Mouse (Mus musculus): ENCODE results near the gene Wnt10a. TPM values are rescaled to one million over a fixed set of nuclear protein-coding genes. Genes with fewer than 3 reads are reported as not detected.

Wnt10a gene
- polyA plus RNA-seq, 1 experiment from 2014 or later: 6.7 TPM

GRCm38 (mm10) chr1:74790095-74790494 lies 1.2 kb upstream of the Wnt10a start:
- Histone ChIP-seq H3K27me3 (replicated peaks; ENCODE audit: control insufficient read depth, insufficient read depth, low read length) (peaks cover 90% of the 10 kb centered on the region), H3K9me3 (ENCODE audit: control insufficient read depth, low read length) (no peaks in the 10 kb centered on the region), H3K4me3 (ENCODE audit: low read depth, low read length) (no peak overlapping the region), H3K27ac (replicated peaks; ENCODE audit: low read depth, low read length) (no peak overlapping the region), H3K4me1 (ENCODE audit: control insufficient read depth, insufficient read depth, low read length) (peaks cover 42% of the 10 kb centered on the region), H3K9ac (ENCODE audit: low read depth, low read length) (no peak overlapping the region), H3K4me2 (ENCODE audit: low read depth, low read length) (no peak overlapping the region), H3K36me3 (ENCODE audit: control insufficient read depth, insufficient read depth, low read length) (no peaks in the 10 kb centered on the region)
- no peak for DNase-seq (ENCODE audit: low spot score)
- ATAC-seq (ENCODE audit: low read depth): 0 out of 2 replicates have a peak, but pooled peaks have one; percentile 17
- 11% methylated on average over 3 of the region's 3 CpGs for WGBS

GRCm38 (mm10) chr1:74792831-74793660 lies 1.7 kb downstream of the Wnt10a start:
- Histone ChIP-seq H3K4me1 (ENCODE audit: control insufficient read depth, insufficient read depth, low read length) (peaks cover 53% of the 10 kb centered on the region), H3K36me3 (ENCODE audit: control insufficient read depth, insufficient read depth, low read length) (no peaks in the 10 kb centered on the region), H3K27ac (replicated peaks; ENCODE audit: low read depth, low read length) (no peak overlapping the region), H3K9ac (ENCODE audit: low read depth, low read length) (no peak overlapping the region), H3K27me3 (replicated peaks; ENCODE audit: control insufficient read depth, insufficient read depth, low read length) (peaks cover 83% of the 10 kb centered on the region), H3K4me3 (ENCODE audit: low read depth, low read length) (no peak overlapping the region), H3K4me2 (ENCODE audit: low read depth, low read length) (peak overlapping the region; percentile 63), H3K9me3 (ENCODE audit: control insufficient read depth, low read length) (no peaks in the 10 kb centered on the region)
- ATAC-seq (ENCODE audit: low read depth): no peak
- 21% methylated on average over 16 of the region's 19 CpGs for WGBS
- no peak for DNase-seq (ENCODE audit: low spot score)

- DNase-seq (ENCODE audit: low spot score) (peak; percentile 80), ATAC-seq (ENCODE audit: low read depth) (peak; percentile 60)
- Histone ChIP-seq H3K4me2 (ENCODE audit: low read depth, low read length) (peak overlapping the region; percentile 54), H3K27ac (replicated peaks; ENCODE audit: low read depth, low read length) (peak overlapping the region; percentile 1; the same call in 1 of the 2 replicates), H3K36me3 (ENCODE audit: control insufficient read depth, insufficient read depth, low read length) (no peaks in the 10 kb centered on the region), H3K27me3 (replicated peaks; ENCODE audit: control insufficient read depth, insufficient read depth, low read length) (peaks cover 88% of the 10 kb centered on the region), H3K4me3 (ENCODE audit: low read depth, low read length) (peak overlapping the region; percentile 31), H3K4me1 (ENCODE audit: control insufficient read depth, insufficient read depth, low read length) (peaks cover 42% of the 10 kb centered on the region), H3K9me3 (ENCODE audit: control insufficient read depth, low read length) (no peaks in the 10 kb centered on the region), H3K9ac (ENCODE audit: low read depth, low read length) (peak overlapping the region; percentile 37; the same call in 1 of the 2 replicates)
- 1% methylated on average over 29 of the region's 38 CpGs for WGBS
Observed at GRCm38 (mm10) chr1:74794487-74795144, 3.3 kb downstream of the Wnt10a start.

- Histone ChIP-seq H3K27me3 (replicated peaks; ENCODE audit: control insufficient read depth, insufficient read depth, low read length) (peaks cover 88% of the 10 kb centered on the region), H3K27ac (replicated peaks; ENCODE audit: low read depth, low read length) (peak overlapping the region; percentile 1; the same call in 1 of the 2 replicates), H3K9ac (ENCODE audit: low read depth, low read length) (0 out of 2 replicates have a peak overlapping the region, but pooled peaks have one; percentile 37), H3K4me1 (ENCODE audit: control insufficient read depth, insufficient read depth, low read length) (peaks cover 37% of the 10 kb centered on the region), H3K4me3 (ENCODE audit: low read depth, low read length) (peak overlapping the region; percentile 31), H3K36me3 (ENCODE audit: control insufficient read depth, insufficient read depth, low read length) (no peaks in the 10 kb centered on the region), H3K9me3 (ENCODE audit: control insufficient read depth, low read length) (no peaks in the 10 kb centered on the region), H3K4me2 (ENCODE audit: low read depth, low read length) (peak overlapping the region; percentile 54)
- WGBS: 6% methylated on average over 7 of the region's 11 CpGs
- no peak for DNase-seq (ENCODE audit: low spot score)
- no peak for ATAC-seq (ENCODE audit: low read depth)
Observed at GRCm38 (mm10) chr1:74795145-74795529, 3.8 kb downstream of the Wnt10a start.

- ATAC-seq (ENCODE audit: low read depth) (peak; percentile 55; the same call in 1 of the 2 replicates), DNase-seq (ENCODE audit: low spot score) (peak; percentile 87)
- no peaks in the 10 kb centered on the region for H3K9me3 ChIP-seq (ENCODE audit: control insufficient read depth, low read length)
- WGBS: 11% methylated on average over 5 of the region's 5 CpGs
- H3K4me2 ChIP-seq (ENCODE audit: low read depth, low read length): no peak overlapping the region
- no peak overlapping the region for H3K4me3 ChIP-seq (ENCODE audit: low read depth, low read length)
- peaks cover 87% of the 10 kb centered on the region for H3K27me3 ChIP-seq (replicated peaks; ENCODE audit: control insufficient read depth, insufficient read depth, low read length)
- no peak overlapping the region for H3K27ac ChIP-seq (replicated peaks; ENCODE audit: low read depth, low read length)
- H3K36me3 ChIP-seq (ENCODE audit: control insufficient read depth, insufficient read depth, low read length): no peaks in the 10 kb centered on the region
- no peak overlapping the region for H3K9ac ChIP-seq (ENCODE audit: low read depth, low read length)
- H3K4me1 ChIP-seq (ENCODE audit: control insufficient read depth, insufficient read depth, low read length): peaks cover 32% of the 10 kb centered on the region
Observed at GRCm38 (mm10) chr1:74797459-74797858, 6.1 kb downstream of the Wnt10a start.

- no peak for DNase-seq (ENCODE audit: low spot score)
- Histone ChIP-seq H3K9me3 (ENCODE audit: control insufficient read depth, low read length) (no peaks in the 10 kb centered on the region), H3K27me3 (replicated peaks; ENCODE audit: control insufficient read depth, insufficient read depth, low read length) (peaks cover 88% of the 10 kb centered on the region), H3K4me1 (ENCODE audit: control insufficient read depth, insufficient read depth, low read length) (peaks cover 27% of the 10 kb centered on the region), H3K4me2 (ENCODE audit: low read depth, low read length) (peak overlapping the region; percentile 52), H3K9ac (ENCODE audit: low read depth, low read length) (0 out of 2 replicates have a peak overlapping the region, but pooled peaks have one; percentile 19), H3K36me3 (ENCODE audit: control insufficient read depth, insufficient read depth, low read length) (no peaks in the 10 kb centered on the region), H3K4me3 (ENCODE audit: low read depth, low read length) (peak overlapping the region; percentile 23), H3K27ac (replicated peaks; ENCODE audit: low read depth, low read length) (no peak overlapping the region)
- no peak for ATAC-seq (ENCODE audit: low read depth)
- WGBS: 0% methylated on average over 23 of the region's 29 CpGs
Observed at GRCm38 (mm10) chr1:74800424-74800888, 9.1 kb downstream of the Wnt10a start.

- Histone ChIP-seq H3K9ac (ENCODE audit: low read depth, low read length) (no peak overlapping the region), H3K27ac (replicated peaks; ENCODE audit: low read depth, low read length) (no peak overlapping the region), H3K4me1 (ENCODE audit: control insufficient read depth, insufficient read depth, low read length) (peaks cover 31% of the 10 kb centered on the region), H3K36me3 (ENCODE audit: control insufficient read depth, insufficient read depth, low read length) (no peaks in the 10 kb centered on the region), H3K27me3 (replicated peaks; ENCODE audit: control insufficient read depth, insufficient read depth, low read length) (peaks cover 91% of the 10 kb centered on the region), H3K4me3 (ENCODE audit: low read depth, low read length) (no peak overlapping the region), H3K4me2 (ENCODE audit: low read depth, low read length) (no peak overlapping the region), H3K9me3 (ENCODE audit: control insufficient read depth, low read length) (no peaks in the 10 kb centered on the region)
- DNase-seq (ENCODE audit: low spot score): no peak
- 27% methylated on average over 6 of the region's 6 CpGs for WGBS
- ATAC-seq (ENCODE audit: low read depth): no peak
Observed at GRCm38 (mm10) chr1:74801631-74802140, 10.4 kb downstream of the Wnt10a start.

- WGBS: 1% methylated on average over 23 of the region's 57 CpGs
- Histone ChIP-seq H3K4me2 (ENCODE audit: low read depth, low read length) (peak overlapping the region; percentile 90), H3K4me1 (ENCODE audit: control insufficient read depth, insufficient read depth, low read length) (peaks cover 37% of the 10 kb centered on the region), H3K4me3 (ENCODE audit: low read depth, low read length) (peak overlapping the region; percentile 48), H3K9me3 (ENCODE audit: control insufficient read depth, low read length) (no peaks in the 10 kb centered on the region), H3K27ac (replicated peaks; ENCODE audit: low read depth, low read length) (no peak overlapping the region), H3K9ac (ENCODE audit: low read depth, low read length) (peak overlapping the region; percentile 62), H3K36me3 (ENCODE audit: control insufficient read depth, insufficient read depth, low read length) (no peaks in the 10 kb centered on the region), H3K27me3 (replicated peaks; ENCODE audit: control insufficient read depth, insufficient read depth, low read length) (peaks cover 97% of the 10 kb centered on the region)
- ATAC-seq (ENCODE audit: low read depth) (peak; percentile 41), DNase-seq (ENCODE audit: low spot score) (peak; percentile 85)
Observed at GRCm38 (mm10) chr1:74802795-74803656, 11.7 kb downstream of the Wnt10a start.

Measured in embryonic facial prominence, embryonic 14.5 days (tissue).